Mouse (Mus musculus) erythroid progenitor cell, adult 5-6 weeks (primary cell): ENCODE measurements around the gene Macrod2. TPM values are rescaled to one million over a fixed set of nuclear protein-coding genes. Genes with fewer than 3 reads are reported as not detected.

Experiments
- ATAC-seq: replicated peaks from 2 replicates; pipeline ENCODE4 v1.8.0; 2016; ENCODE audit warnings: moderate number of reproducible peaks, mild to moderate bottlenecking, moderate TSS enrichment, inconsistent platforms; ENCODE audit not compliant: poor library complexity, low FRiP score, severe bottlenecking
- total RNA-seq, 2 experiments: library from RNA; stranded (forward) in 1 of 2; stranded (reverse) in 1 of 2; fragments of 150-400 nt in 1 of 2; fragments of 186-747, 209-891 nt in 1 of 2; gene quantifications; 2 replicates each; pipeline versions ENCODE4 v1.2.3 to v1.2.4; 2015 to 2017; ENCODE audit warnings: low replicate concordance in 2 of 2

The Macrod2 gene
- total RNA-seq, 2 experiments from 2014 or later = 0.45 to 2.1 TPM

DNA sequence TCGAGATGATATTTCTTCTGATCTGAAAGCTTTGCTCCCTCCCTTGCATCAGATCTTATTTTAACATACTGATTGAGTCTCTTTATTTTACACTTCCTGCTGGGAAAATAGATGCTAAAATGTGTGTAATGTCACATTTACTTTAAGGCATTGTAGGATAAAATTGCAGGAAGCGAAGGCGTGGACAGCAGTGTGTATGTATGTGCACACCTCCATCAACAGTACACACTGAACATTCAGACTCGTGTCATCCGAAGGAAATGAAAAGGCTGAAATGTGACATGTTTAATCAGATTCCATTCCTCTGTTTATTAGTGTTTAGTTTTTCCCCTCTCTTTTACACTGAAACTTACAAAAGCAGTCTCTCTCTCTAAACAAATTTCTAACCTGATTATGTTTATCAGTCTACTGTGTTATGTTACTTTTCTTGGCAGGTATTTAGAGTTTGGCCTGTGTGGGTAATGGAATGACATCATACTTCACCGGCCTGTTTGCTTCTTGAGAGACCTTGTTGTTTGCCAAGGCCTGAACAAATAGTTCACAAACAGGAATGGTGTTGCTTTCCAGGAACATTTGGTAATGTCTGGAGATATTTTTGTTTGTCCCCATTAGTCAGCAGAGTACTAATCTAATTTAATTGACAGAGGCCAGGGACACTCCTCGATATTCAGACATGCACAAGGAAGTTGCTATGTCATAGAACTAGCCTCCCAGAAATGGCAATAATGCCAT lies 1588.7 kb downstream of the Macrod2 start:
- no peak for ATAC-seq

DNA sequence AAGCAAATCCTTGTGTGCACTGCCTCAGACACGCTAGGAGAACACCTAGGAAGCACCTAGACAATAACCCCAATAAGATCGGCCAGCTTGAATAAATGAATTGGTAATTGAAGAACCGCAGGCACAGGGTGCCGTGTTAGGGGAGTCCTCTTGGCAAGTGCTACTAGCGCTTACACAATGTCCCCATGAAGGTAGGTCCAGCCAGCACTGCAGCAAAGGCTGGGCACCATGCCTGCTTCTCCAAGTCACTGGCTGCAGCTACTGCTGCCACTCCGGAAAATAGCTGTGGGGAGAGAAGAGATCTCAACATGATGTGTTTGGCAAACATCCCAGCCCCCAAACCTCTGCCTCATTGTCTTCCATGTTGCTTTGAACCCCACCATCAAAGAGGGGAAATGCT lies 1603.8 kb downstream of the Macrod2 start:
- no peak for ATAC-seq

DNA sequence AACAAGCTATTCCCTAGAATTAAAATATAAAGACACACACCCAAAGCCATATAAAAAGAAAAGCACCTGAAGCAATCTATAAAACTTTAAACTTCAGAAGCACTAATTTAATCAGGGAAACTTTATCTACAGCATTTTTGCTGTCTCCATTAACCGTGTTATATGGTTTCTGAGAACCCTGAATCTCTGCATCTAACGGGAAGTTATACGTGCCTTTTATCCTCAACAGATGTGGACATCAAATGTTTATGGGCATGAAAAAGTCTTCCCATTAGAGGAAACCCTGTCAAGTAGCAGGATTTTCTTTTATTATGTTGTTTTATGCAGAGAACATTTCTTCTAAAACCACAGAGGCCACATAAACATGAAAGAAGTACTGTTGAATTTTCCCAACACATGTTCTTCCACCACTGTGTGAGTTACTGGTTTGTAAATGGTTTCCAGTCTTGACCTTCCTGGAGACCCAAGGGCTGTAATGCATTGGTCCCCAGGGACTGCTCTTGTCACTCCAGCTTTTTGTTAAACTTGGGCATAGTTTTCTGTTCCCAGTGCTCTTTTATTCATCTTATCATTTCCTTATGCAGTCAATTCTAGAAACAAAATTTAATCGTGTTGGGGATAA lies 1629.5 kb downstream of the Macrod2 start:
- no peak for ATAC-seq

DNA sequence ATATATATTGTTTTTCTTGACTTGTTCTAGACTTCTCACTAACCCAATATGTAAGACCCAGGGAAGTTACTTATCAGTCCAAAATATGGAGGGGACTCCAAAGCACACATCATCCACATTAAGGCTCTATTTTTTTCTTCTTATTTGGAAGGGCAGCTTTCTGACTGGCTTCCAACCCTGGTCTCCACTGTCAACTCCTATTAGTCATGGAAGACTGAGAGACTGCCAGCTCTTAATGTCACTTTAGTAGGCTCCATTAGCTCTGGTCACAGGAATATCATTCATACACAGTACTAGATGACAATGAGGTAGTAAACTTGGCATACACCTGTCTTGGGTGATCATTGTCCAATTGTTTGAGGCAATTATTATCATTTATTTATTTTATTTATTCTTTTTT lies 1631.6 kb downstream of the Macrod2 start:
- no peak for ATAC-seq

DNA sequence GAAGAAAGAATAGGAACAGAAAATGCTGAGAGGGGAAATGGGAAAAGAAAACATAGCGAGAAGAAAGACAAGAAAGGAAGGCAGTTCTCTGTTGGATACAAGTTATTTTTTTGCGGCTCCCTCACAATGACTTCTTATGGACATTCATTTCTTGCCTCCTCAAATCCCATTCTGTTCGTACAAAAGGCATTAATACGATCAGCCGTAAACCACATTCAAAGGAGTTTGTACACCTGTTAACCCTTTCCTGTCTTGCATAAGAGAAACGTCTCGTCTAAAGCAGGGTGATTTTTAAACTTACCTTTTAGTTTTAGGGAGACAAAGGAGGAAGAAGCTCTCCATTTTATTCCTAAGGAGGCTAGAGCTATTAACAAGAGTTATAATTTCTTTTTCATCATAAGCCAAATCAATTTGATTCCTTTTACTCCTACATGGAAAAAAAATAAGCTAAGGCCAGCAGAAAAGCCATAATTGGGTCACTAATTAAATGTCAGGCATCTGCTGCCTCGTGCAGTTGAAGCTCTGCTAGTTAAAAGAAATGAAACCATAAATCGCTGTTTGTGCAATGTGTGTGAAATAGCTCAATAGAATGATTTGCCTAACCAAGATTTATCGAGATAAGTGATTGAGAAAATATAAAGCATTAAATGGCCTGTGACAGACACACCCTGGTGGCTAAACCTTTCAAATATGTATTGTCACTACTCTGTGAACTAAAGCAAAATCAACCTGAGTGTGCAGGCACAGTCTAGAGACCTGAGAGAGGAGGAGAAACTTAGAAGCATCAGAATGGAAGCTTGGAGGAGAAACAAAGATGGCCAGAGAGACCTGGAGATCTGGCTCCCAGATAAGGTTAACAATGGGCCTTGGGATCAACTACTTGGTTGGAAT lies 1635.9 kb downstream of the Macrod2 start:
- no peak for ATAC-seq

DNA sequence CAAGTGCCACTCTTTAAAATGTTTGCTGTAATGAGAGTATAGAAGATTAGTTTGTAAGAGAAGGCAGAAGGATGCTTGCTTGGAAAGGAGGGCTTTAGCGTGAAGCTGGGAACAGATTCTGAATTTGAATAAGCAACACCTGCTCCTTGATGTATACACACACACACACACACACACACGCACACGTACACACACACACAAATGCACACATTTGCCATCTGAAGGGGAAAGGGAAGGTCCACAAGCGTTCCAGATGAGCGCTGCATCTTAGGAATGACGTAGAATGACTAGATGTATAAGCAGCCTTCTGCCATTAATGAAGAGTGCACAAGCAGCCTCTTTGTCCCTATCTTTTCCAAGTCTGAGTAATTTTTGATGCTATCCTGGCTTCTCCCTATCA lies 1660.5 kb downstream of the Macrod2 start:
- ATAC-seq = no peak

DNA sequence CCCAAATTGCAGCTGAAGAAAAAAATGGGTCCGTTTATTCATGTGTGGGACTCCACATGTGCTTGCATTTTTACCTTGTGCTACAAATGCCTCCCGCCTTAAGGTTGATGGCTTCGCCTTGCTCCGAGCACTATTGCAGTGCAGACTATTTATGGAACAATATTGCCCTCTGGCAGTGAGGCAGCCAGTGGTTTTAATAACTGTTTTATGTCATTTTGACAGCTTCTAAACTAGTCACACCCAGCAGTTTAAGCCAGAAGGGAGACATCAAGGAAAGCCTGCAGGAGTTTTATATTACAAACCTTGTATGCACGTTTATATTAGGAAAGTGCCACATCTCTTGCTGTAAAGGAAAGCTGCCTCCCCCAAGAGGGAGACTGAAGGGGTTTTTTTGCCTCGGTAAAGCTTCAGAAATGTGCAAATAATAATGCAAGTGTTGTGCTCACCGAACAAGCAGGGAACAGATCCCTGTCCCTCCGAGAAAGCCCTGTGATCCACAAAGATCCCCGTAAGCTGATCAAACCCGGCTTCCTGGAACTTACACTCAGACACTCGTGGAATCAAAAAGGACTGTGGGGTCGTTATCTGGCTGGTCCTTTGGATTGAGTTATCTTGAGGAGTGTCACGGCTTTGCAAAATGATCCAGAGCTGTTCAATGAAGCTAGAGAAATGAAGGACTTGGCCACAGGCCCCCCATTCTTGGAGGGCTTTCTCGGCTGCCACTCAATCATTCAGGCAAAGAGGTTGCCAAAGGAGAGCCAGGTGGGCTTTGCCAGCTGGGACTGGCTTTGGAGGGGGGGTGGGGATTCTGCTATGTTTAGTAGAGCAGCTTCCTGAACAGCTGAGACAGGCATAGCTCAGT lies 1663.0 kb downstream of the Macrod2 start:
- ATAC-seq = no peak

DNA sequence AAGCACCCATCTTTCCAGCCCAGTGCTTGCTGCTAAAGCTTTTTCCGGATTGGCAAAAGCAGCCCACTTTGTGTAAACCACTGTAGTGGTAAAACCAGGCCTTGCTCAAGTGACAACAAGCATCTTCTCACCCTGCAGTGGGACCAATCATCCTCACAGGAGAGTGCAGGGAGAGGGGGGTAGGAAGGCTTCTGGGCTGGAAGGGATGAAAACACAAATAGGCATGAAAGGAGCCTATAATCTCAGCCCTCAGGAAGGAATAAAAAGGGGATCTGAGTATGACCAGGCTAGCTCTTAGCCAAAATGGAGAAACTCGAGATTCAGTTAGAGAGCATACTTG lies 1663.6 kb downstream of the Macrod2 start:
- ATAC-seq = no peak

DNA sequence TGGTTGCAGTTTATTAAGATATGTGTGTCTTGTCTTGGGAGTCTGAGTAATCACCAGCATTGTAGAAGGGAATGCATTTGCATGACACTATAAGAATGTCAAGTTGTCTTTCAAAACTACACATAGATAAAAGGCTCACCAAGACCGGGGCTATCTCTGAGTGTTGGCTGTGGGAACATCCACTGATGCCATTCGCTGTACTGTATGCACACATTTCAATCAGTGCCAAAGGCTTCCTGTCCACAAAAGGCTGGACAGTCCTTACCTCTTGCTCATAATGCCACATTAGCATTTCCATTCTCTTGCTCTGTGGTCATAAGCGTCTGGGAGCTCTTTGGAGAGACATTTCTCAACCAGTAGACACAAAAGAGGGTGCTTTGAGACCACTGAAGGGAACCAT lies 1713.8 kb downstream of the Macrod2 start:
- no peak for ATAC-seq

DNA sequence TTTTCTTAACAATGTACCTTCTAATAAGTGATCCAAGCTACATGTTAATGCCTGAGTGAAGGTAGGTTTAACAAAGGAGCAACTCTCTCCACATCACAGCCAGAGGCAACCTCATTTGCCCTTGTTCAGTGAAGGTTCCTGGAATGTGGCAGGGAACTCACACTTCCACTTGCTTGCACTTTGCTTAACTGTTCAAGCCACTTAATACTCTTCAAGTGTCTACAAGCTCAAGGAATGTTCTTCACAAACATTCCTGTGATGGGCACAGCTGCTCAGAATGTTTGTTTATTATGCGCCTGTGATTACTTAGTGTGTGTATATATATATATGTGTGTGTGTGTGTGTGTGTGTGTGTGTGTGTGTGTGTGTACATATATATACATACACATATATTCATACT lies 1721.5 kb downstream of the Macrod2 start:
- no peak for ATAC-seq

DNA sequence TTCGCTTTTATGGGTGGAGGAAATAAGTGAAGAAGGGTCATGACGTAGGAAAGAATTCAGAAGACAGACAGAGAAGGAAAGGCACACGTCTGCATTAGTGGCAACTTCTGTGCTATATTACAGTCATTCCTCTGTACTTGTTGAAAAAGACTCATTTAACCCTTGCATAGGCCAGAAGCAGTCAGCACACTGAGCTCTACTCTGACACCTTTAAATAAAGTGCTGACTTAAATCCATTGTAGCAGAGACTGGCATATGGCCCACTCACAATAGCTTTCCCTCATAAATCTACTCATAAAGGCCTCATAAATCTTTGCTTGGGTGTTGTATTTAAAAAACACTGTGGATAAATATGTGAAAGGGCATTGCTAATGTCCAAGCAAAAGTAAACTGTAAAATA lies 1733.0 kb downstream of the Macrod2 start:
- no peak for ATAC-seq

DNA sequence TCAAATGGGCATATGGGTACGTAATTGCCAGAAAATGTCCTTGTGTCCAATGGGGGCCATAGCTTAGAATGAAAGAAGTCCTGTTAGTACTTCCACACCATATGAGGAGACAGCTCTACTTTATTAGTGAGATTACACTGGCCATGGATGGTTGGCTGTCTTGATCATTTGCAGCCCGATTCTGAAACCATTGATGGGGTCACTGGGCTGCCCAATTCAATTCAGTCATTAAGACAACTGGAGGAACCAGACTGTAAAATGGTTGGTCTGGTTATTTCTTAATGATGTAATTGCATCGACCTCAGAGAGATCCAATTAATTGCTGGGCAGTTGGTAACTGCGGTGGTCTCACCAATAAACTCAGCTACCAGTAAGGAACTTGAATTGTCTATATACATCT lies 1734.1 kb downstream of the Macrod2 start:
- no peak for ATAC-seq

DNA sequence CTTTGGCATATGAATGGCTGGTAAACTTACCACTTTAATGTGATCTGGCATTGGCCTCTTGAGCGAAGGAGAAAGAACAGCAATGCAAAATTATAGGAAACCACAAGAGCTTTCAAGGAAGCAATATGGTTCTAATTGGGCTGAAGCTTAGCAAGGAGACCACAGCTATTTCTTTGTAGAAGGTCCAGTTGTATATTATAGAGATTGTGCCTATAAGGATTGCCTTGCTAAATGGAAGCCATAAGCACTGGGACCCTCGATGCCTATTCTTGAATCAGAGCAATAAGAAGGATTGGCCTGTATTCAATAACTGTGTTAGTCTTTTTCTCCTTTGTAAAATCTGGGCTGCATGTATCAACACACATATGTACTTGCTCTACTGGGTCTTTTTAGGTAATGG lies 1754.2 kb downstream of the Macrod2 start:
- no peak for ATAC-seq

DNA sequence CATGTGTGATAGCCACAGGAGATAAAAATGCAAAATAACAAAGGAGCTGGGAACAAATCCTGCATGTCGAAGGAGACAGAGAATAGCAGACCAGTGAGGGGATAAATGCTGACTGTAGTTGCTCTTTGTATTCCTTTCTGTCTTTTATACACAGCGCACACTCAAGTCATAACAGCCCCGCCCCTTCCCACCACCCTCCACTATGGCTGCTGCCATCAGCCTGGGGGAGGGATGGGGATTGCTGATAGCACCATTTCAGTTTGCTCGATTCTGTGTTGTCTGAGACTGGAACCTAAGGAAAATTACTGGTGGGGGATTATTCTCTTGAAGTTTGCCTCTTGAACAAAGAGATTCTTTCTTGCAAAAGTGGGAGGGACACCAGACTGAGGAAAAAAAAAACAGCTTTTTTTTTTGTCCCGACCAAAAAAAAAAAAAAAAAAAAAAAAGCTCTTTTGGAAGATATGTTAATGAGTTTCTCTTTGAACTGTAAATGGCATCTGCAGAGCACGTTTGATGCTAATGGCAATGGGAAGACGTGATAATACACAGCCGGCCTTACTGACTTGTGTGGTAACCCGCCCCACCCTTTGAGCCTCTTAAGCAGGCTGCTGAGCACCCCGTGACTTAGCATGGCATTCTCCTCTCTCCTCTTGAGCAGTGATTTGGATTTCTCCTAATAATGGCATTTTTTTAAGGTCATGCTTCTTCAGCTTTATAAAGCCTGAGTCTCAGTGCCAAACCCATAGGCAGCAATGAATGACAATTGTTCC lies 1768.6 kb downstream of the Macrod2 start:
- no peak for ATAC-seq

DNA sequence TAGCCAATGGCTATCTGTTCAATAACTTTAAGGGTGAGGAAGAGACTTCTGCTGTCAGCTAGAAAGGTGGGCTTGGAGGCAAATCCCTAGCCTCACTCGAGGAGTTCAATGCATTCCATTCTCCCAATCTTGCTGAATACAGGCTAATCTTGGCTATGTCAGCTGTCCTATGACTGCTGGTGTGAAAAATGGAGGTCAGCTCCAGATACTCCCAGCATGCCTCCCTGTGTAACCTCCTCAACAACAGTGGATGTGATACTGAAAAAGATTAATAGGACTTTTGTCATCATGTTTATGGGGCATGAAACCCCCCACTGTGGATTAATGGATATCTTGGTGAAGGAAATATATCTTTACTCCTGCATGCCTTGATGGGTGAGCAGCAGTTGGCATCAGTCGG lies 1774.5 kb downstream of the Macrod2 start:
- ATAC-seq = no peak

DNA sequence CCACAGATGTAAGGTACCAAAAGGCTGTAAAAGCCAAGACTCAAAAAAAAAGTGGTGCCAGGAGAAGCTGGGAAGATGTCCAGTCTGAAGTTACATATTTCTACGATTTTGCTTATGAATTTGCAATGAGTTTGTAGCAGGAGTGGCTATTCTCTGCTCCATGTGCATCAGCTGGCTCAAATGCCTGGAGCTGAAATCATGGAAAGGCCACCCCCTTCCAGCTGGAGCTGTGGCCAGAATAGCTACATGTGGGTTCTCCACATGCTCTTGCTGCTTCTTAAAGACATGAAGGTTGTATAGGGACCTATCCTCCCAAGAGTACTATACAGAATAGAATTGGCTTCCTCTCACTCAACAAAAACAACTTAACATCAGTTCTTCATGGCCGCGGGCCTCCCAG lies 1777.6 kb downstream of the Macrod2 start:
- no peak for ATAC-seq

DNA sequence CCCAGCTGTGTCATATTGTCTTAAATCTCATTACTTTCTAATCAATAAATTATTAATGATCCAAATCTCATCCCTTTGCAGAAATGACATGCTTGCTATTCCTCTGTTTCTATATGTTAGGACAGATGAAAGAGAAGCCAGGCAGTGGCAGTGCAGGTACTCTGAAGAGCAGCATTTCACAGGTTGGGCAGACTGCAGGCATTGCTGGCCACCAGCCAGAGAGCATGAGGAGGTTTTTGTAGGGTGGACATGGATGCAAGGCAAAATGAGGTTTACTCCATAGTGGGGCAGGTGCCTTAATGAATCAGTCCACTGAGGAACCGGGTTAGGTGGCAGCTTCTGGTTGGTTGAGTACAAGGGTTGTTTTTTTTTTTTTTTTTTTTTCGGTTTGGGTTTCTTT lies 1778.9 kb downstream of the Macrod2 start:
- no peak for ATAC-seq

DNA sequence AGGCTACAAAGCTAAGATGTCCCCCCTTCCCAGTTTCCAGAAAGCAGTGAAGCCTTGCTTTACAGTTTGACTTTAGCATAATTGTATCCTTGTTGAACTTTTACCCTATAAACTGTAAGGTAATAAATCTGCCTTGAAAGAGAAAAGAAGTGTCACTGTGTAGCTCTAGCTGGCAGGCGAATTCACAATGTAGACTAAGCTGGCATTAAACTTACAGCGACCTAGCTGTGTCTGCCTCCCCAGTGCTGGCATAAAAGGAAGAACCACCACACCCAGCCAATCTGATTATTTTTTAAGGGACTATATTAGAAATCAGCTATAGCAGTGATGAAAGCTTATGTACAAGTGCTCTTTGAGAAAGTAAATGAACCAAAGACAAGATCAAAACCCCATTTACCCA lies 1791.8 kb downstream of the Macrod2 start:
- ATAC-seq = no peak

DNA sequence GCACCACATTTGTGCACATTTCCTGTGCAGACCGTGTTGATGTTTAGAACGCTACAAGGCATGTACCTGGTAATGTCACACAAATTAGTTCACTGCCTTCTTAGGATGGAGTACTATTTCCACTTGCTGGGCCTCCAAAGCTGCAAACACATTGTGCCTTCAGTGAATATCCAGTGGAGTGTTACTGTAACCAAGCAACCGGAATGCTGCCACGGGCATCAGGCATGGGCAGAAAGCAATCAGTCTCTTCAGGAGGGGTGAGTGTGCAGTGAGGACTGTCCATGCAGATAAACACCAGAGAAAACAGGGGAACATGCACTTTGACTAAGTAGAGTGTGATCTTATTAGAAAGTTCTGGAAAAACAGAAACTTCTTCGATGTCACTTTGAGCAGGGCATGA lies 1792.3 kb downstream of the Macrod2 start:
- no peak for ATAC-seq
